Mouse (Mus musculus) layer of hippocampus, adult 6 months (tissue): ENCODE data around the gene Spata2l. TPM values are rescaled to one million over a fixed set of nuclear protein-coding genes. Genes with fewer than 3 reads are reported as not detected.

Experiments used
- long read RNA-seq, 2 experiments: library from polyadenylated mRNA; unstranded; transcript quantifications; one replicate each; pipeline ENCODE4 v2.0.0; 2019 to 2020
- polyA plus RNA-seq: library from polyadenylated mRNA; unstranded; fragments of <200 nt; fragmentation: Nextera tagmentation; gene quantifications from 2 replicates; pipeline ENCODE4 v1.2.3, GENCODE M21; 2021

Spata2l gene
- 35.5 and 45.6 TPM in 2 replicates for polyA plus RNA-seq
- long read RNA-seq, experiment 1, transcript Spata2l-201 (3 exons, 2,380 nt) = major isoform, 32 of 74 reads
- long read RNA-seq, experiment 1, transcript Spata2l-202 (2 exons, 2,707 nt) = minor isoform, 15 of 74 reads
- long read RNA-seq, experiment 1, partial matches to known transcripts = 0 of 74 reads
- long read RNA-seq, experiment 1, other reads (novel, unspliced or antisense) = 27 of 74 reads
- long read RNA-seq, experiment 2, transcript Spata2l-202 (2 exons, 2,707 nt) = major isoform, 113 of 300 reads
- long read RNA-seq, experiment 2, transcript Spata2l-201 (3 exons, 2,380 nt) = minor isoform, 81 of 300 reads
- long read RNA-seq, experiment 2, partial matches to known transcripts = 0 of 300 reads
- long read RNA-seq, experiment 2, other reads (novel, unspliced or antisense) = 105 of 300 reads

DNA sequence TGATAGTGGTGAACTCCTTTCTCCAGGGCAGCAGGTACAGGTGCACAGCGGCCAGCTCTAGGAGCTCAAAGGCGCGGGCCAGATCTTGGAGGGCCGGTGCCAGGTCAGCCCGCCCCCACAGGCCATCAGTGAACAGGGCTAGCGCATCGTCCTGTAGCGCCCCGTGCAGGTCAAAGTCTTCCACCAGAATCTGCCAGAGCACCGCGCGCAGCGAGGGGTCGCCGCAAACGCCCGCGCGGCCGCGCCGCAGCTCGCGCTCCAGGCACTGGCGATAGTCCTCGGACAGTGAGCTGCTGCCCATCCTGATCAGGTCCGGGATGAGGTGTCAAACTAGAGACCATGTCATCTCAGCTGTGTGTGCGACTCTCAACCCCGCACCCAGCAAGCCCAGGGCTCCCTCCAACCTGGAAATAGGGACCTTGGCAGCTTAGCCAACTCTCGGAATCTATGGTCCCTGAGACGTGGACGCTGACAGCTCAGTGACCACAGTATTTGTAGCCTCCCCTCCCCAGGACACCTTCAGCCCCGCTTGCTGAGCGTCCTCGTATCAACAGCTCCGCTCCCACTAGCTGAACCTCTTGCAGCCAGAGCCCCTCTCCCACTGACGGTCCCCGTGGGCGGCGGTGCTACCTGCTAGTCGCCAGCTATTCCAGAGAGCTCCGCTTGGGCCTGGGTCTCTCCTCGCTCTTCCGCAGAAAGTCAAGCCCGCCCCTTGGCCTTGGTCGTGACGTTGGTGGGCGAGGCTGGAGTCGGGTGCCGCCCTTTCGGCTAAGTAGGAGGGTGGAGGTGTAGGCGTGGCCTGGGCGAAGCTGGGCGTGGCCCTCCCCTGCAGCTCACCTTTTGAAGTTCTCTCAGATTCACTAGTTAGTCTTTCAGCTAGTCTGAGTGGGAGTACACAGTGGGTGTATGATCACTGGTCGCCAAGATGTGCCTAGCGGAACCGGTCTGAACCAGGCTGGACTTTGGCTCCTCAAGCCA lies at the start of gene Spata2l:
Spata2l (minus strand) TSS at position 714 of the 978 bp plus-strand sequence.

DNA sequence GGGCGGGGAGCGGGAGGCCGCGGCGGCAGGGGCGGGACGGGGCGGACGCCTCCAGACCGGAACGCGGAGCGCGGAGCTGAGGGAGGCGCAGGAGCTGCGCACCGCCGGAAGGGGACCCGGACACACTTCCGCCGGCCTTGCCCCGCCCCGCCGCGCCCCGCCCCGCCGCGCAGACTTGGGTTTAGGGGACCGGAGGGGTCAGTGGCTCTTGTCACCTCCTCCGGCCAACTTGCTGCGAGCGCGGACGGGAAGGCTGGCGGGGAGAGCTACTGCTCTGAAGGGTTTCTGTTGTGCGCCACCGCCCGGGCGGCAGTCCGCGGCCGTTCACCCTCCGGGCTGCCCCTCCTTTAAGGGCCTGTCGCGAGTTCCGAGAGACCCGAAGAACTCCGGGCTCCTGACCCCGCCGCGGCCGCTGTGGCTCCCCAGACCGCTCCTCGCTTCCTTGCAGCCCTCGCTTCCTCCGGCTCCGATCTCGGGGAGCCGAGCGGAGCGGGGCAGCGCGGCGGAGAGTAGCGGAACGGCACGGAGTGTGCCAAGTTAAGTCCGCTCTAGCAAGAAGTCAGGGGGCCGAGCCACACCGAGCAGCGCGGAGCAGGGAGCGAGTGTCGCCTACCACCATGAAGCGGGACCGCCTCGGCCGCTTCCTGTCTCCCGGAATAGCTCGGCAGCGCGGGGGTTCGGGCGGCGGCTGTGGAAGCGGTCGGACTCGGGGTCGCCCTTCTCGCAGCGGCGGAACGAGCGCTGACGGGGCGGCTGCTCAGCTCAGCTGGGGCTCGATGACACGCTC lies 18.3 kb upstream of the Spata2l start, which contains the start of the genes Zfp276 and Vps9d1:
Zfp276 (plus strand) TSS at position 97 of the 787 bp plus-strand sequence.
Vps9d1 (minus strand) TSS at position 250 of the 787 bp plus-strand sequence.

DNA sequence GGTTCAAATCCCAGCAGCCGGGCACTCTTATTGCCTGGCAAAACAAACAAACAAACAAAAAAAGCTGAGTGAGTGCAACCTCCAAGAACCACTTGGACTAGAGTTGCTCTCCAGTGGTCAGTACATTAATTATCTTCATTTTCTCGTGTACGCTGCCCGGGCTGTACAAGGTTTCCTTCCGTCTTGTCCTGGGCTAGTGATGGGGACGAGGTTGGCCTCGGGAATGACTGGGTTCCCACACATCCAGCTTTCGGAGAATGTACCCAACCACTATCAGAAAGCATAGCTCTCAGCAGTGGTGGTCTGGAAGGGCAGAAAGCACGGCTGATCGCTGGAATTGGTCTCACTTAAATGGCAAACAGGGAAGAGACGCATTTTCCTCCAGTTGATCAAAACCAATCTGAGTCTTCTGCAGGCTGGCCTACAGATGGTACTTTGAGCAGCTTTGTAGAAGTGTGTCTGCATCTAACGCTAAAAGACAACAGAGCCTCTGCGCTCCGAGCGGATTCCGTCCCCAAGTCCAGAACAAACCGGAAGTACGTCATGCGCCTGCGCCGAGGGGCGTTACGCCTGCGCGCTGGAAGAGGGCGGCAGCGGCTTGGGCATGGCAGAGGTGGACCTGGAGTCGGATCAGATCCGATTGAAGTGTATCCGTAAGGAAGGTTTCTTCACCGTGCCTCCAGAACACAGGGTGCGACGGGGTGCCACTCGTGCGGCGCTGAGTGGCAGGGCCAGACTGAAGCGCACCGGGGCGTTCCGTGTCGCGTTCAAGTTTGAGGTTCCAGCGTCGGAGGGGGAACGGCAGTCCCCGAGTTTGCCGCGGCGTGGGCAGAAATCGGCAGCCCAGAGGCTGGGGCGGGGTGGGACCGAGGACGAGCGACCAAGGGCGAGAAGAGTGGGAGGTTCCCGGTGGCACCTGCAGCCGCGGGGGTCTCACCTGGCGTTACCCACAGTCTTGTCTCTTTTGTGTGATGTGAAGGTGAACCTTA lies 11.5 kb downstream of the Spata2l start, which contains the start of gene Cdk10:
Cdk10 (plus strand) TSS at position 565 of the 989 bp plus-strand sequence.

DNA sequence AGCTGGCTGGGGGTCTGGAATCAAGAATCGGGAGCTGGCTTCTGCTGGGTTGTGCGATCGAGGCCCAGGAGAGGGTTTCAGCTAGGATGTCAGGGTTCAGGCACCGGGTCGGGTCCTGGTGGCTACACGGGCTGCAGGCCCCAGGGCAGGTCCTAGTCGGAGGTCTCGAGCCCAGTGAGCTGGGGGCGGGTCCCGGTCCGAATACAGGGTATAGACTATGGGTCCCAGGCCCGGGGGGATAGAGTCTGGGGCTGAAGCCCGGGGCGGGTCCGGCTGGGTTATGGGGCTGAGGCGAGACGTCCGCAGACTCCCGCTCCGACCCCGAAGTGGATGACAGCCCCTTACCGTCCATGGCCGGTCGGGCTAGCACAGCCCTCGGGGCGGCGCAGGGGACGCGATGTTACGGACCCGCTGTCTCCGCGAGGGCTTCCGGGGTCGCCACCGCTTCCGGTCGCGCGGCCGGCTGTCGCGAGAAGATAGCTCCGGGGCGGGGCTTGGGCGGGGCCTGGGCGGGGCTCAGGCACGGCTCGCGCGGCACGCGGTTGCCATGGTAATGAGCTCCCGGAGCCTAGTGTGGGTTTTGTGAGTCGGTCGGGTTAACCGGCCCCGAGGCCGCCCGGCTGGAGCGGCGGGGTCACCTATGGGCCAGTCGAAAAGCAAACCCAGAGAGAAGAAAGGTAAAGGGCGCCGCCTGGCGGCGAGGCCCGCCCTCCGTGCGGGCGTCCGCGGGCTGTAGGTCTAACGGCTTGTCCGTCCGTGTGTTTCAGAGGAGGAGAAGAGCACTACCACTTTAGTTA lies 23.5 kb downstream of the Spata2l start, which contains the start of the genes Chmp1a and Spata33:
Chmp1a (minus strand) TSS at position 443 of the 797 bp plus-strand sequence.
Spata33 (plus strand) TSS at position 512 of the 797 bp plus-strand sequence.

DNA sequence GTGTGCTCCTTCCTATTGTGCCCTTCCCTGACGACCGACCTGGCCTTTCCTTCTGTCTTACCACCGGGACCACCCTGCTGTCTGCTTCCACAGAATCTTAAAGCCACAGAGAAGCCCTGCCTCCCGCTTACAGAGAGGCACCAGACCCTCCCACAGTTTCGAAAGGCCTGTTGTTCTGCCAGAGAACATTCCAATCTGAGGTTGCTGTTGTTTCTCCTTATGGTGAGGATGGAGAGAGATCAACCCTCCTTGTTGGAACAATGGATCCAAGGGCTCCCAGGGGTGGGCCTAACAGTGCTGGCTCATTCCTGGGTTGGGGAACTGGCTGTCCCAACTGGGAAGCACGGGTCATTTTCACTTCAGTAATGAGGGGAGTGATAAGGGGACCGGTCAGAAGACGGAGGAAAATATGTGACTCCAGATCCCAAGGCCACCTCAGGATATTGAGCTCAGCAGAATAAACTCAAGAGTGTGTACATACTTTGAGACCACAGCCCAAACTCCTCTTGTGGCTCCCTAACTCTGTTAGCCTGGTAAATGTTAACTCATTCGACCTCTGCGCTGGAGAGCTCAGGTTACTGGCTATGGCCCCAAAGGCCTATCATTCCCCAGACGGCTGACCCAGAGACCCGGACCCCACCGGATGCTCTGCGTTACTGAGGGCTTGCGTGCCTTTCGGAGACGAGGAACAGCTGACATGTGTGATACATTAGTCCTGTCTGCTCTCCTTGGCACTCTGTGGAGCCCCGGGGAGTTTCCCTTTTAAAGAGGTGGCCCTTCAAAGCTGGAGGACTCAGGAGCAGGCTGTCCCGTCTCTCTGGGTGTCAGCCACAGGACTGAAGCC lies 50.2 kb downstream of the Spata2l start, which contains the start of gene Dpep1:
Dpep1 (plus strand) TSS at position 677 of the 844 bp plus-strand sequence.

Other genes with a start within 250 kb of the Spata2l start
- 16.4 and 17.5 TPM in 2 replicates for gene Ankrd11, start 194.0 kb downstream of the Spata2l start, polyA plus RNA-seq
- gene Spg7, start 173.3 kb downstream of the Spata2l start, polyA plus RNA-seq = 16.7 and 17.1 TPM in 2 replicates
- 1,998 and 2,381 TPM in 2 replicates for gene Rpl13, start 133.9 kb downstream of the Spata2l start, polyA plus RNA-seq
- gene Cpne7, start 118.9 kb downstream of the Spata2l start, polyA plus RNA-seq = 65.9 and 75.3 TPM in 2 replicates
- 3.3 and 3.8 TPM in 2 replicates for gene Sult5a1, start 77.9 kb downstream of the Spata2l start, polyA plus RNA-seq
- 0.11 TPM in 1 of 2 replicates, not detected in the other for gene Dpep1, start 50.0 kb downstream of the Spata2l start, polyA plus RNA-seq
- 128 and 136 TPM in 2 replicates for gene Chmp1a, start 23.5 kb downstream of the Spata2l start, polyA plus RNA-seq
- gene Spata33, start 23.4 kb downstream of the Spata2l start, polyA plus RNA-seq = 10.6 and 10.8 TPM in 2 replicates
- gene Cdk10, start 11.4 kb downstream of the Spata2l start, polyA plus RNA-seq = 59.9 and 65.7 TPM in 2 replicates
- 3.7 and 3.8 TPM in 2 replicates for gene Zfp276, start 18.0 kb upstream of the Spata2l start, polyA plus RNA-seq
- 17.9 and 24.9 TPM in 2 replicates for gene Vps9d1, start 18.1 kb upstream of the Spata2l start, polyA plus RNA-seq
- 0.63 and 0.97 TPM in 2 replicates for gene Fanca, start 82.3 kb upstream of the Spata2l start, polyA plus RNA-seq
- 2.0 and 2.2 TPM in 2 replicates for gene Spire2, start 96.5 kb upstream of the Spata2l start, polyA plus RNA-seq
- 340 and 366 TPM in 2 replicates for gene Tcf25, start 137.5 kb upstream of the Spata2l start, polyA plus RNA-seq
- gene Mc1r, start 170.9 kb upstream of the Spata2l start, polyA plus RNA-seq = not detected in 2 replicates
- gene Tubb3, start 175.2 kb upstream of the Spata2l start, polyA plus RNA-seq = 353 and 392 TPM in 2 replicates
- gene Def8, start 187.3 kb upstream of the Spata2l start, polyA plus RNA-seq = 12.1 and 12.9 TPM in 2 replicates
- 5.5 and 6.6 TPM in 2 replicates for gene Afg3l1, start 241.7 kb upstream of the Spata2l start, polyA plus RNA-seq